Mouse (Mus musculus): ENCODE measurements around the gene Dgkq.
A peak's percentile ranks its signal among the peaks of the same experiment; 100 is the strongest.

Dgkq gene

DNA sequence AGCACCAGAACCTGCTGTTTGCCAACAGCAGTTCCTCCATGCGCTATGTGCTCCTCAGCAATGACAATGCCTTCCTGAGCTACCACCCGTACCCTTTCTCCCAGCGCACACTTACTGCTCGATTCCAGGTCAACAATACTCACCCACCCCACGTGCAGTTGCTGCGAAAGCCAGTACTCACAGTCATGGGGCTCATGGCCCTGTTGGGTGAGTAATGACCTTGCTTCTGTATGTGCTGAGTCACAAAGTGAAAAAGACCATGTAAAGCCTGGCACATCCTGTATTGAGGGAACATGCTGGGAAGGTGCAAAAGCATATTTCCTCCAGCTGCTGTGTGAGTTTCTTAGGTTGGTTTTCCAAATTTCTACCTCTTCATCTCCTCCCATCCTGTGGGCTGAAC lies 11.4 kb upstream of the Dgkq start:
- DNase-seq, result no peak

GRCm38 (mm10) chr5:108679909-108680308 lies 10.4 kb upstream of the Dgkq start:
- no peak for DNase-seq

DNA sequence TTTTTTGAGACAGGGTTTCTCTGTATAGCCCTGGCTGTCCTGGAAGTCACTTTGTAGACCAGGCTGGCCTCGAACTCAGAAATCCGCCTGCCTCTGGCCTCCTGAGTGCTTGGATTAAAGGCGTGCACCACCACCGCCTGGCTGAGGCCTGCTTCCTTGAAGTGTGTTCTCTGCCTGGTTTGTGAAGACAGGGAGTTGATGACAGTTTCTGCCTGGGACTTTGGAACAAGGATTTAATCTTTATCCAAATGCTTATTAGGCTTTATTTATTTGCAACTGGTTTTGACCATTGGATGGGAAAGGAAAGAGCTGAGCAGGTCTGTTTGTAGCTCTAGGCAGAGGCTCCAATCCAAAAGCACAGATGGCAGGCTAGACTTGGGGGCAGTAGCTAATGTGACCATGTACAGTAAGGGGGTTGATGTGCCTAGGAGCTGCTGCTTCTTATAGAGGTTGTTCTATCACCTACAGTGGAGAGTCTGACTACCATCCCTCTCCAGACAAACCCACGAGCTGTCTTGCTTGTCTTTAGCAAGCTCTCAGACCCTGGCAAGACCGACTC lies 8.9 kb upstream of the Dgkq start:
- DNase-seq, result no peak

GRCm38 (mm10) chr5:108677605-108678295 lies 8.3 kb upstream of the Dgkq start:
- DNase-seq, result peak; percentile 66

GRCm38 (mm10) chr5:108676772-108677498 lies 7.5 kb upstream of the Dgkq start:
- DNase-seq, result peak; percentile 19

DNA sequence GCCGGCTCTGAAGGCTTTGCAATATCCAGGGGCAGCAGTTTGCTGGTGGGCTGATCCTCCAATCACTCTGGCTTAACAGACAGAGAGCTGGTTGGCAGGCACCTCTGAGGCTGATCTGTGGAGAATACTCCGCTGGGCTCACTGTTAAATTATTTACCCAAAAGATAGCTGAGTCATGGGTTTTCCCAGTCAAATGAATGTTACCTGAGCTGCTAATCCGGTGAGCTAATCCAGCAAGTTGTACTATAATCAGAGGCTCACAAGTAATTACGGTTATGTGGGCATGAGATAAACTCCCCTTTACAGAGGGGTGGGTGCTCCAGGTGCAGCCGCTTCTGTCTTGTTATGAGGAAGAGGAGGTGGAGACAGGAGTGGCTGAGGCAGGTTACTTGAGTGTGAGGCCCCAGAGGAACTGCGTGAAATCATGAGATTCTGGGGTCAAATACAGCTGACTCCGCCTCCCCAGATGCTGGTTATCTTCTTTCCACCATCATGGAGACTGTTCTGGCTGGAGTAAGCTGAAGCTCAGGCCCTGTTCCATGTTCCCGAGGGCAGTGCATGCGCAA lies 5.9 kb upstream of the Dgkq start, which contains the start of gene Slc26a1:
Gene Slc26a1 (minus strand): TSS at position 319 of the 566 bp plus-strand sequence.
- DNase-seq, result no peak

GRCm38 (mm10) chr5:108674624-108675023 lies 5.2 kb upstream of the Dgkq start:
- no peak for DNase-seq

GRCm38 (mm10) chr5:108671757-108672156 lies 2.3 kb upstream of the Dgkq start:
- DNase-seq, result no peak

DNA sequence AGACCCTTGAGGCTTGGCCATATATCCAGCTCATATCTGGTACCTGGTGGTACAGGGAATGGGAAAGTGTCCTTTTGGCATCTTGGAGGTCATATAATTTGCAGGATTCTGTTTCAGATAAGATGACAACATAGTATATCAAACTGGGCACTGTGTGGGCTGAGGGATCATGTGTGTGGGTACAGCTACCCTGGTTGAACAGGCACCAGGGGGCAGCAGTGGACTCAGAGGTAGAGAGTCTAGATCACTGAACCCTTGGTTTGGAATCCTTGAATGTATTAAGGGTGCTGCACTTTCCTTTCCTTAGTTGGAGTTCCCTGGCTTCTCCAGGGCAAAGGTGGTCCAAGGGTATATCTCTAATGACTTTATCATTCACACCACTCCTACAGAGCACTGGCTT lies 1.3 kb upstream of the Dgkq start:
- peak; percentile 62 for DNase-seq

DNA sequence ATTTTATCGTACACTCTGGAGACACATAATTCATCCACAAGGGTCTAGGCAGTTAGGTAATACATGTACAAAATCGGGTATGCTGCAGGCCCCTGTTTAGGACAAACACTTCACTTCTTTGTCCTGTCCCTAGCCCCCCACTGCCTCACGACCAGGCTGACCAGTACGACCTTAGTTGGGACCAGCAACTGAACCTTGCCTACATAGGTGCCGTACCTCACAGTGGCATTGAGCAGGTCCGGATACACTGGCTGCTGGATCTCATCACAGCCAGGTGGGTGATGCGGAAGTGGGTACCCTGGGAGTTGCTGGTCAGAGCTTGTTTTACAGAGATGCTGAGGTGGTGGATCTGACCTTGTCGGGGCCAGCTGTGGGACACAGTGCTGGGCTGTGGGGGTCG lies 514 bp upstream of the Dgkq start:
- DNase-seq, result no peak

- DNase-seq, result no peak
Observed at GRCm38 (mm10) chr5:108668387-108668932, 1.0 kb downstream of the Dgkq start.

DNA sequence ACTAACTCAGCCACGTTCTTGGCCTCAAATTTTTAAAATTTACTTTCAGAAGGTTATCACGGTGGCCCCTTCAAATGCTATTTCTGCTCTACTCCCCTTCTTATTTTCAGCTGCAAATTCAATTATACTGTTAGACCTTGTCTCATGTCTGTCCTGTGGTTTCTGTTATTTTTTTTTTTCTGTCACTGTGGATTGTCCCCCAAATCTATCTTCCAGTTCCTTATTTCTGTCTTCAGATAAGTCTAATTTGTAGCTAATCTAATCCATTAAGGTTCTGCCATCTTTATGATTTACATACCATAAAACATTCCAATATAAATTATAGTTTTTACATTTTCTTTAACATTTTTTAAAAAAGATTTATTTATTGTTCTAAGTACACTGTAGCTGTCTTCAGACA lies 2.1 kb downstream of the Dgkq start:
- no peak for DNase-seq

- DNase-seq, result no peak
Observed at GRCm38 (mm10) chr5:108665066-108665465, 4.4 kb downstream of the Dgkq start.

DNA sequence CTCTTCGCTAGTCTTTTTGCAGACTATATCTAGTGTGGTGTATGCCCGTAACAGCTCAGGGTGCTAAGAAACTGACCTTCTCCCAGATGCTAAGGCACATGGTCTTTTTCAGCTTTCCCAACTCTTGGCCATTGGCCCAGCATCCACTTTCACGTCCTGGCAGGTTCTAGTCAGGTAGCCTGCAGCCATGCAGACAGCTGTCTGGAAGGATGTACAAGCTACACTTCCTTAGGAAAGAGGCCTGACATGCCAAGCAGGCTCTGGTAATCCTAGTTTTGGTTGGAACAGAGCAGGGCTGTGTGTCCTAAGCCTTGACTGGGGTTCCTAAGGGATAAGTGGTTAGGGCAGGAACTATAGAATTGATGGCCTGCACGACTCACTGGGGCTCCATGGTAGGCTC lies 6.7 kb downstream of the Dgkq start:
- no peak for DNase-seq

DNA sequence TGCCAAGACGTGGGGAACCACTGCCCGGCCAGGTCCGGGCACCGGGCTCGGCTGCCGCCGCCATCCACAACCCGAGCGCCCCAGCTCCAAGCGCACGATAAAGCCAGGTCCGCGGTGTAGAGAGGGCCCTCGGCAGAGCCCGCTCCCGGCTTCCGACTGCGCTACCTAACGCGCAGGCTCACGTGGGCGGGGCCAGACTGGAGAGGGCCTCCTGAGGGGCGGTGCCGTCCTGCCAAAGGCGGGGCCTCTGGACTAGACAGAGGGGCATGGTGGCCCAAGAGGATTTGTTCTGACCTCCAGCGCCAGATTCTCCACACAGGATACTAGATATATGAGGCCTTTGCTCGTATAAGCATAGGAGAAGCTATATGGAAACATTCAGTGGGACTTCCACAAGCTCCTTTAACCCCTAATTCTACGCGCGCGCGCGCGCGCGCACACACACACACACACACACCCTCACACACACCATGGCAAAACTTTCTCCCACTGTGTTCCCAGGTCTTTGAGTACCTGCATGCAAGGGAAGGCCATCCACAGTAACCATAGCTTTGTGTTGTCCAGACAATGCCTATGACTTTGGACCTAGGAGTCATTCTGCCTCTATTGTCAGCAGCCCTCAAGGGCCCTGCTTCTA lies 8.7 kb downstream of the Dgkq start:
- DNase-seq, result peak; percentile 97

GRCm38 (mm10) chr5:108659698-108660631 lies 9.5 kb downstream of the Dgkq start, which contains the start of gene Idua:
Gene Idua, plus strand, starts transcription at chr5:108660331.
- DNase-seq, result peak; percentile 21

- DNase-seq, result no peak
Observed at GRCm38 (mm10) chr5:108658611-108659010, 10.9 kb downstream of the Dgkq start.

- DNase-seq, result no peak
Observed at GRCm38 (mm10) chr5:108657406-108657805, 12.1 kb downstream of the Dgkq start.

DNA sequence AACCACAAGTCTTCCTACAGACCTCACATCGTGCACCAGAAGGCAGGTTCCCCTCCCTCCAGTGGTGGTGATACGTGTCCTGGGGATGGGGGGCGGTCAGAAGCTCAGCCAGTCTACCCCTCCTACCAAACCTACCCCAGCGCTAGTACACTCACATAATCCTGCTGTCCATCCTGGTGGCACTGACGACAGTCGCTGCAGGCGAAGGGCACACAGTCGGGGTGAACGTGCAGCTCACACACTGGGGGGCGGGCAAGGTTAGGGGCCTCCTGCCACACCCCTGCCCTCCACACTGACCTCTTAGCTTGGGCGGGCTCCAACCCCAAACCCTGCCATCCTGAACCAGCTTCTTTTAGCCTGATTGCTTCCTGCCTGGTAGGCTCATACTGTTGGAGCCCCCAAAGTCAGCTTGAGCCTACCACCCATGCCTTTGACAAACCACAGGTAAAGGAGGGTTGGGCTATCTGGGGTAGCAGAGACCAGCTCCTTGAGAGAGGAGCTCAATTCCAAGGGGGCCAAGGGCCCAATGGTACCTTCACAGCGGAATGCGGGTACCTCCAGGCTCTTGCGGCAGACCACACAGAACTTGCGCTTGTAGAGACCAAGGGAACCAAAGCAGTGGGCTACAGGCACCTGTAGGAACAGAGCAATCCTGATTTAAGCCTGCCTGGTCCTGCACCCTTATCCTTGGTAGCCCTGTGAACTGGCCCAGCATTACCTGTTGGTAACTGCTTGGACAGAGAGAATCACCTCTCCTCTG lies 13.4 kb downstream of the Dgkq start:
- DNase-seq, result no peak

GRCm38 (mm10) chr5:108655381-108655780 lies 14.1 kb downstream of the Dgkq start:
- DNase-seq, result no peak

DNA sequence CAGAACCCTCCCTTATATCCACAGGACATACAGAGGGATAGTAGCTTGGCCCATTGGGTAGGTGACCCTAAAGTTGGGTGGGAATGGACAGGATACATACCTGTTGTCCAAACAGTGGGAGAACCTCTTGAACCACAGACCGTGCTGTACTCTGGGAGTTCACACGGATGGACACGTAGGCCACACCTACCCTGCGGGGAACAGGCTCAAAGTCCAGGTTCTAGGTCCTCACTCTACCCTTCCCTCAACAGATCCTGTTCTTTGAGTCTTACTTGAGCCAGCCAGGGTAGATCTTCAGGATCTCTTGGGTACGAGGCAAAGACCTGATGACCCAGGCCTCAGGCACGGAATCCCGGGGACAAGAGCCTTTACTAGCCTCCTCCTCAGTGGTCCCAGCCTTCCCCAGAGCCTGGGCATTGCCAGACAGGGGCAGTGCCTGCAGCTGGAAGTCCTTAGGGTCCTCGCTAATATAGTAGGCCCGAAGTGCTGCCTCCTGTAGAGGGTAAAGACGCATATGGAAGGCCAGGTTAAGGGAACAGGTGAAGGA lies 15.0 kb downstream of the Dgkq start:
- DNase-seq, result no peak

All from lung, postnatal 10 days (tissue).